Mouse (Mus musculus) adrenal gland, adult 2 months (tissue): Measurements from ENCODE around the gene Reck. TPM values are rescaled to one million over a fixed set of nuclear protein-coding genes. Genes with fewer than 3 reads are reported as not detected.

Source experiments
- DNase-seq: peaks from one replicate; pipeline ENCODE4 v3.0.0; 2021
- polyA plus RNA-seq: library from polyadenylated mRNA; depleted of rRNA; stranded (reverse); fragments of >200 nt; gene quantifications from 2 replicates; pipeline ENCODE4 v1.2.3, GENCODE M21; 2012
- total RNA-seq, 2 experiments: library from RNA; stranded (reverse); gene quantifications; 2 replicates each; pipeline ENCODE4 v1.2.3; 2021

Reck gene
- total and polyA plus RNA-seq, 3 experiments, result 13.2 to 28.7 (median 15.5) TPM

DNA sequence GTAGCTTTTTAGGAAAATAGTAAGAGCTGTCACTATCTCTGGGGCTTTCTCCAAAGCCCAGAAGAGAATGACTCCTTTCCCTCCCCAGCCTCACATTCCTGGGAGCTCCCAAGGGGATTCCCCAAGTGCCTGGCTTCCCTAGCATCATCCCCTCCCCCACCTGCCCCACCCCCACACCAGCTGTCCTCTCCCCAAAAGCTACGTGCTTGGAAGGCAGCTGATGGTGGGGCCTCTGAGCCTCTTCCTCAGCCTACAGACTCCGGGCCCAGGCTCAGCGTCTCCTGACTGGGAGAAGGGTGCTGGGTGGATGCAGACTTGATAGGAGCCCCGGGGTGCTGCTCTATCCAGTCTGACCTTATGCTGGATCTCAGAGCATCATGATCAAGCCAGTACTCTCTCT is 94.0 kb downstream of the Reck start:
- DNase-seq, result no peak

DNA sequence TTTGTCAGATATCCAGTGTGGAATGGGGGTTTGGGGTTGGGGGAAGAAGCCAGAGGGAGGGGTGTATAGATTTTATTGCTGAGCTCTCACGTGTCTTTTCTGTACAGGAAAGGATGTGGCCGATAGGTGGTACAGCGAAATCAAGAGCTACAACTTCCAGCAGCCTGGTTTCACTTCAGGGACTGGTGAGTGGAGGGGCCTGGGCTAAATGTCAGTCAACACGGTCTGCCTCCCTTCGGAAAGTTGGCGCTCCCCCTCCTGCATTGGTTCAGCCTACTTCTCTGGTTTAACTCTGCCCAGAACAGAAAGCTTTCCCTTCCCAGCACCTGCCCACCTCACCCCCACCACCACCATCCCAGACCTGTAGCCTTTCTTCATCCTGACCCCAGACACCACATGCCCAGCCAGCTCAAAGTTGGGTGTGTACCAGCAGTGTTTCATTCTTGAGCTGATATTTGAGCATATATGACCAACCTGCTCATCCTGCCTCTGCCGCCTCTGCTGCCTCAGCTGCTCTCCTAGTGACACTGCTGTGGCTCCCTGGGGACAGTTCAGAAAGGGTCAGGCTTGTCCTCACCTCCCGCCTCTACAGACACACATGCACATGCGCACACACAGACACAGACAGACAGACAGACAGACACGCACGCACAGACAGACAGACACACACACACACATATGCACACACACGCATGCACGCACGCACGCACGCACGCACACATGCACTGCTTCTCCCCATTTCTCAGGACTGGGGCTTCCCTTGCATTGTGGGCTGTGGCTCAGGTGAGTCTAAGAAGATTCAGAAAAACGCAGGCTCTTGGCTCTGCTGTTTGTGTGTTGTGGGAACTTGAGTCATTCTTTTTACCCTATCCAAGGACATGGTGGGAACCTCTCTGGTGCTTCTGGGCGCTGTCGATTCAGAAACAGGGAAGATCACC is 95.3 kb downstream of the Reck start:
- DNase-seq, result no peak

- no peak for DNase-seq
These were observed 96.3 kb downstream of the Reck start for GRCm38 (mm10) chr4:43971541-43972136.

- DNase-seq, result peak; percentile 63
These were observed 96.8 kb downstream of the Reck start for GRCm38 (mm10) chr4:43972137-43972591.

DNA sequence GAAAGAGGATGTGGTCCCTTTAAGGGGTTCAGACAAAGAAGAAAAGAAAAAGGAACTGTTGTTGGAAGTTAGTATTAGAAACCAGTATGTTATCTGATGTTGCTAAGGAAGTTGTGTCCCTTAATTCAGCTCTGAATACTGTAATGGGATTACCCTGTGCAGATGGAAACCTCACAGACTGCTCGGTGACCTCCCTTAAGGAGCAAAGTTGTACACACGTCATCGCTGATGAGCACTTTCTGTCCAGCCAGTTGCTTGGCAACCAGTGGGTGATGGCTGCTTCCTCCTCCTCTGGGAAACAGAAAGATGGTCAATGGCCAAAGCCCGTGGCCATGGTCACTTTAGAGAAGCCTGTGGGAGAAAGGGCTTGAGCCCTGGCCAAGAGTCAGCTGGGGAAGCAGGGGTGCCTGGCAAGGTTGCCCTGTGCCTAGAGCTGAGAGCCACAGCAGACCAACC is 98.2 kb downstream of the Reck start:
- DNase-seq, result peak; percentile 69

- no peak for DNase-seq
These were observed 99.7 kb downstream of the Reck start for GRCm38 (mm10) chr4:43974914-43975616.

DNA sequence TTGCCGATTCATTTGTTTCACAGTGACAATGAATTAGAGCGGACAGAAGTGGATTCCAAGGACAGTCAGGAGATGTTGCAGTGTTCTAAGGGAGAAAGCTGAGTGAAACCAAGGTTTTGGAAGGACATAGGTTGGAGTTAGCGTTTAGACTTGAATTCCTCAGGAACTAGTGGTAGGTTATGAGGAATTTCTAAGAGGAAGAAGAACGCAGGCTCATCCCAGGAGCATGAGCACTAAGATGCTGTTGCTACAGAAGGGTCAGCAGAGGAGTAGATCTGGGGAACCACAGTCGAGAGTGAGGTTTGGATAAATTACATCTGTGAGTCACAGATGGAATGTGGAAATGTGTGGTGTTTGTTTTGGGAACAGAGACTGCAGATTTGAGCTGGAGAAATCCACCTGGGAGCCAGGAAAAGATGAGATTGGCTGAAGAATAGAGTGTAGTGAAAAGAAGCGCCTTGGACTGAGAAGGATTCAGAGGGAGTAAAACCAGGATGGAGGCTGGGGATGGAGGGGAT is 101.0 kb downstream of the Reck start:
- no peak for DNase-seq

DNA sequence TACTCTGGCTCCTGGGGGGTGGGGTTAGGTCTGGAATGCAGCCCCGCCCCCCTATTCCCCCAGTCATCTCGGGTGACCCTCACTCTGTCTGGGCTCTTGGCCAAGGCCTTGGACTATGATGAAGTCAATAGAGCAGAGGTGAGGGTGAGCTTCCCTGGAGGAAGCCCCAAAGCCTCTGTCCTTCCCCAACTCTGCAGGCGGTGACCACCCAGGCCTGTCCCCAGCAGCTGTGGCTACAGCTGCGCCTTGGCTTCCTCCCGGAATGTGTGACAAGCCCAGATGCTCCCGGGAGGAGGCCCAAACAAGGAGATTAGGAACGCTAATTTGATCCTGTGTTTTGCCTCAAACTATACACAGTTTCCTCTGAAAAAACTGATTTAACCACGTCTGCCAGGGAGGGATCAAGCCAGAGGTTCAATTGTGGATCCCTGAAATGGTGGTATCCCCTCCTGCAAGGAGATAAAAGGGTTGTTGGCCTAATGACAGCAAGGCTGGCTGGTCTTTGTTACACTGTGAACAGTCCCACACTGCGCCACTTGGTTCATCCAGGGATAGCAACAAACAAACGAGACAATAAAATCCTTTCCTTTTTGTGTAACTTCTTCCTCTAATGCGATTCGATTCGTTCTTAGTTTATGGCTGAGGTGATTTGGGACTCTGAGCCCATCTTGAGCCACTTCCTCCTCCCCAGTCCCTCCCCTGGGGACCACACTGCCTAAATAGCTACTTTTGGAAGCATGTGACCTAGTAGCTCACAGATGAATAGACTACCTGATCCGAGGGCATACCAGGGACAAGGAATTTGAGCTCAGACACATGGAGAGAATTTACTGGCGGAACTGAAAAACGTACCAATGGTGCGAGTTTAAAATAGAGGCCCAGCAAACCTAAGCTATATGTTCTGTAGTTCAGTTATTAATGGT is 103.5 kb downstream of the Reck start:
- peak; percentile 85 for DNase-seq

DNA sequence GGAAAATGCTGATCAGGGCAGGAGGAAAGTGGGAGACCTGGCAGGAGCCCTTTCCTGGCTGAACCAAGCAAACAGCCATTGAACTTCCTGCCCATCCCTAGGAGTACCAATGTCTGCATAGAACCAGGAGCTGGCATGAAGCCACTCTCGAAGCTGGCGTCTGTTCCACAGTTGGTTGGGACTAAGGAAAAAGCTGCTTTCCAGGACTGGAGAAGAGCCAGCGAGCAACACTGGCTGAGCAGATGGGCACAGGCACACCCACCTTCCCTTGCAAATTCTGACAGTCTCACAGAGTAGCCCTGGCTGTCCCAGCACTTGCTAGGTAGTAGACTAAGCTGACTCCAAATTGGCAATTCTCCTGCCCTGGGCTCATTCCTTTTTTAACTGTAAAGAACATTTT is 104.4 kb downstream of the Reck start:
- DNase-seq, result peak; percentile 66

GRCm38 (mm10) chr4:43980236-43980635 is 104.9 kb downstream of the Reck start:
- DNase-seq, result no peak

DNA sequence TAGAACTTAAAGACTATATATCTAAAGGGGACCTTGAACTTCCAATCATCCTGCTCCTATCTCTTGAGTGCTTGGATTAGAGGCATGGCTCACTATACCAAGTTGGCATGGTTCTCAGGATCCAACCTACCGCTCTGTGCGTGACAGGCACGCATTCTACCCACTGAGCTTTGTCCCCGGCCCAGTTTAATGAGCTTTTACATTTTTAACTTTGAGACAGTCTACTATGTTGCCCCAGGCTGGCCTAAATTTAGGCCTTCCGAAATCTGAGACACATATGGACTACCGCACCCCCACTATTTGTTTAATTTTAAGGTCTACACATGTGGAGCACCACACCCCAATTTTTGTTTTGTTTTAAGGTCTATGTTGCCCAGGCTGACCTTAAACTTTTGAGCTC is 105.5 kb downstream of the Reck start:
- no peak for DNase-seq

- no peak for DNase-seq
These were observed 105.9 kb downstream of the Reck start for GRCm38 (mm10) chr4:43981251-43981650.

GRCm38 (mm10) chr4:43982053-43982732 is 106.9 kb downstream of the Reck start:
- peak; percentile 93 for DNase-seq

DNA sequence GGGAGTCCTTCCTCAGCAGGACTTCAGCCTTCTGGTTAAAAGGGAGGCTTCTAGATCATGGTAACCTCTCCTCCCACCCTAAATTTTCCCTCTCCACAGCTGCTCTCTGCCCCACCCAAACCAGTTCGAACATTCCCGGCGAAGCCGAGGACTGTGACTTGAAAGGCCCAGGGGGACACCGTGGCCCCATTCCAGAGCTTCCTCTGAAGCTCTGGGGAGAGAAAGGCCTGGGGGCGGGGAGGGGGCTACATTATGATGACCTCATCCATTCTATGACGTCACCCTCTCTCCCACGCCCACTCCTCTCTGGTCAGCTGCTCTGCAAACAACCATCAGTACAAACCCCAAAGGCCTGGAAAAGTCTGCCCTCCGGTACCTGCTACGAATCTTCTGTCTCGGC is 107.9 kb downstream of the Reck start, which contains the start of gene Ccin:
TSS of gene Ccin (plus strand) at position 303 of the 400 bp plus-strand sequence.
- DNase-seq, result no peak

DNA sequence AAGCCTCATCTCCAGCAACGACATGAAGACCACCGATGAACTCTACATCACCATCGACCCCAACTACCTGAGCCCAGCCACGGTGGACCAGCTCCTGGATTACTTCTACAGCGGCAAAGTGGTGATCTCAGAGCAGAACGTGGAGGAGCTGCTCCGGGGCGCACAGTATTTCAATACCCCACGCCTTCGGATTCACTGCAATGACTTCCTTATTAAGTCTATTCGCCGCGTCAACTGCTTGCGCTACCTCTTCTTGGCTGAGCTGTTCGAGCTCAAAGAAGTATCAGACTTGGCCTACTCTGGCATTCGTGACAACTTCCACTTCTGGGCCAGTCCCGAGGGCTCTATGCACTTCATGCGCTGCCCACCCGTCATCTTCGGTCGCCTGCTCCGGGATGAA is 108.4 kb downstream of the Reck start:
- DNase-seq, result no peak

GRCm38 (mm10) chr4:43984326-43984725 is 109.0 kb downstream of the Reck start:
- no peak for DNase-seq

- no peak for DNase-seq
These were observed 113.6 kb downstream of the Reck start for GRCm38 (mm10) chr4:43988976-43989375.

GRCm38 (mm10) chr4:43993072-43993471 is 117.7 kb downstream of the Reck start:
- DNase-seq, result no peak

DNA sequence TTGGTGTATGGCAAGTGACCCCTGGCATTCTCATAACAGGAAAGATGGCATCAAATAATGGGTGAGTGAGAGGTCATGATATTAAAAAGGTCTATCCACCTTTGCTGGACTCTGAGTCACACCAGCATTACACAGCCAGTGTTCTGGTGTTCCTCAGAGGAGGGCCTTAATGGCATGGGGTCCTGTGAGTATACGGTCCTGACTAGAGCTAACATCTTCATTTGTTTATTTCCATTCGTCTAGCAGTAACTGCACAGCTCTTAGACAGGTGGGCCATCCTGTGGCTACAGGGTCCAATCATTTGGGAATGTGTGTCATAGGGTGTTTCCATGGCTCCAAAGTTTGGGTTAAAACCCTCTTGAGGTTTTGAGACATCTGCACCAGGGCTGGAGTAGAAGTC is 119.0 kb downstream of the Reck start:
- no peak for DNase-seq
